Mouse (Mus musculus) retina, embryonic 14.5 days (tissue): ENCODE results near the gene Kng1.
A peak's percentile ranks its signal among the peaks of the same experiment; 100 is the strongest.
"Not testable (repeated sequence)": the region's sequence is repeated elsewhere in the genome, so short reads cannot be mapped to it uniquely, and the experiment has no call there.

Source experiments
- DNase-seq: peaks from one replicate; pipeline ENCODE4 v3.0.0-alpha.2; 2015; ENCODE audit warnings: low spot score

The Kng1 gene

GRCm38 (mm10) chr16:23094136-23094535, 36.5 kb downstream of the Kng1 start:
- DNase-seq, result no peak

GRCm38 (mm10) chr16:23095581-23095980, 37.9 kb downstream of the Kng1 start:
- DNase-seq, result not testable (repeated sequence)

- DNase-seq, result not testable (repeated sequence)
These were observed 39.2 kb downstream of the Kng1 start for GRCm38 (mm10) chr16:23096886-23097285.

- DNase-seq, result not testable (repeated sequence)
These were observed 39.8 kb downstream of the Kng1 start for GRCm38 (mm10) chr16:23097290-23098104.

GRCm38 (mm10) chr16:23098105-23098452, 40.4 kb downstream of the Kng1 start:
- not testable (repeated sequence) for DNase-seq

GRCm38 (mm10) chr16:23099632-23100031, 42.0 kb downstream of the Kng1 start:
- no peak for DNase-seq

GRCm38 (mm10) chr16:23100099-23100575, 42.5 kb downstream of the Kng1 start:
- peak; percentile 51 for DNase-seq

GRCm38 (mm10) chr16:23100613-23101012, 42.9 kb downstream of the Kng1 start:
- DNase-seq, result no peak

- no peak for DNase-seq
These were observed 44.8 kb downstream of the Kng1 start for GRCm38 (mm10) chr16:23102340-23103037.

GRCm38 (mm10) chr16:23103038-23103745, 45.5 kb downstream of the Kng1 start:
- DNase-seq, result no peak

- DNase-seq, result no peak
These were observed 46.2 kb downstream of the Kng1 start for GRCm38 (mm10) chr16:23103841-23104240.

GRCm38 (mm10) chr16:23106121-23106520, 48.5 kb downstream of the Kng1 start:
- DNase-seq, result no peak

GRCm38 (mm10) chr16:23107231-23107942, 49.7 kb downstream of the Kng1 start, which contains the start of gene Eif4a2:
TSS of gene Eif4a2 (plus strand) at chr16:23107444.
- peak; percentile 95 for DNase-seq

GRCm38 (mm10) chr16:23107946-23108759, 50.5 kb downstream of the Kng1 start:
- peak; percentile 85 for DNase-seq

- no peak for DNase-seq
These were observed 51.3 kb downstream of the Kng1 start for GRCm38 (mm10) chr16:23108943-23109342.

- DNase-seq, result no peak
These were observed 52.0 kb downstream of the Kng1 start for GRCm38 (mm10) chr16:23109350-23110280.

- no peak for DNase-seq
These were observed 54.7 kb downstream of the Kng1 start for GRCm38 (mm10) chr16:23112348-23112747.

- no peak for DNase-seq
These were observed 55.3 kb downstream of the Kng1 start for GRCm38 (mm10) chr16:23112861-23113435.

GRCm38 (mm10) chr16:23113903-23114302, 56.2 kb downstream of the Kng1 start:
- DNase-seq, result no peak
